9 mouse cellular contexts compared by ENCODE assay signal in genomic region chr3:114029971-114030635, GRCm38 (mm10). TPM values are rescaled to one million over a fixed set of nuclear protein-coding genes. Genes with fewer than 3 reads are reported as not detected.
DNase-seq lines count a peak whose midpoint lies in the region; ATAC-seq and TF ChIP-seq lines count a peak whose summit lies in the region.
"Had no signal": no experiment of that assay in that cellular context is flagged by ENCODE, and none has a peak within 500 bp of the region (broad histone marks: within the 10 kb centered on the region; RNA-seq: fewer than 3 reads in every experiment).

Gene Col11a1, plus strand, starts transcription at chr3:114030540.

- peak; percentile 5 for DNase-seq in kidney, adult 18-20 months
- DNase-seq in kidney, adult 11 months: no peak
- peak; percentile 73 for DNase-seq in kidney, postnatal 10 days

- peak within 1 kb of the TSS; percentile 73 for H3K9ac ChIP-seq in embryonic facial prominence, embryonic 13.5 days
- H3K9ac ChIP-seq in heart, embryonic 14.5 days (ENCODE audit: low read length): peak within 1 kb of the TSS; percentile 69
- no peak within 1 kb of the TSS for H3K9ac ChIP-seq in liver, embryonic 12.5 days

- peak; percentile 98 for ATAC-seq in embryonic facial prominence, embryonic 13.5 days (ENCODE audit: insufficient number of reproducible peaks, insufficient read depth, low FRiP score, low TSS enrichment, low read depth)
- peak; percentile 92 for ATAC-seq in heart, embryonic 14.5 days (ENCODE audit: insufficient number of reproducible peaks, insufficient read depth, low FRiP score, low read depth)
- peak; percentile 71 for ATAC-seq in liver, embryonic 12.5 days
- ATAC-seq in monocyte, adult 5-6 weeks (replicated peaks; ENCODE audit: insufficient number of reproducible peaks, low FRiP score, low TSS enrichment, poor library complexity, severe bottlenecking): no peak

- no peaks in the 10 kb centered on the region for H3K36me3 ChIP-seq in embryonic facial prominence, embryonic 13.5 days
- no peaks in the 10 kb centered on the region for H3K36me3 ChIP-seq in heart, embryonic 14.5 days (ENCODE audit: control insufficient read depth, insufficient read depth, low read length)
- H3K36me3 ChIP-seq in liver, embryonic 12.5 days: no peaks in the 10 kb centered on the region

- TF ChIP-seq POLR2A in olfactory bulb, adult 2 months (IDR thresholded peaks at IDR 0.05; ENCODE audit: insufficient read depth, low read depth, low read length): no peak

- WGBS in embryonic facial prominence, embryonic 13.5 days: under 1% methylated on average over 18 of the region's 19 CpGs
- 0% methylated on average over 19 of the region's 19 CpGs for WGBS in heart, embryonic 14.5 days
- 2% methylated on average over 19 of the region's 19 CpGs for WGBS in liver, embryonic 12.5 days (ENCODE audit: insufficient replicate concordance)
- 2% methylated on average over 19 of the region's 19 CpGs for WGBS in olfactory bulb, adult 2 months

- no peak for TF ChIP-seq CTCF in olfactory bulb, adult 2 months (IDR thresholded peaks at IDR 0.05; ENCODE audit: insufficient read depth, low read depth, low read length)

- H3K27me3 ChIP-seq in embryonic facial prominence, embryonic 13.5 days: no peaks in the 10 kb centered on the region
- H3K27me3 ChIP-seq in heart, embryonic 14.5 days (ENCODE audit: control insufficient read depth, insufficient read depth, low read length): no peaks in the 10 kb centered on the region
- H3K27me3 ChIP-seq in liver, embryonic 12.5 days (replicated peaks): peaks cover 28% of the 10 kb centered on the region; the same call in 1 of the 2 replicates

- H3K4me1 ChIP-seq in embryonic facial prominence, embryonic 13.5 days: peaks cover 7% of the 10 kb centered on the region
- H3K4me1 ChIP-seq in heart, embryonic 14.5 days (ENCODE audit: control insufficient read depth in 2 of 2, insufficient read depth in 2 of 2, low read length in 2 of 2): peaks cover 0 to 3% of the 10 kb centered on the region in 2 experiments; a peak in 1 of 4 replicates
- H3K4me1 ChIP-seq in liver, embryonic 12.5 days: no peaks in the 10 kb centered on the region
- H3K4me1 ChIP-seq in olfactory bulb, adult 2 months (ENCODE audit: control insufficient read depth, insufficient read depth, low read length): peaks cover 12% of the 10 kb centered on the region

- peak within 1 kb of the TSS; percentile 63 for H3K27ac ChIP-seq in embryonic facial prominence, embryonic 13.5 days
- H3K27ac ChIP-seq in heart, embryonic 14.5 days (replicated peaks in 1 of 2; ENCODE audit: control insufficient read depth in 1 of 2, insufficient read depth in 1 of 2, low read depth in 2 of 2, low read length in 2 of 2): no peak within 1 kb of the TSS
- no peak within 1 kb of the TSS for H3K27ac ChIP-seq in liver, embryonic 12.5 days
- H3K27ac ChIP-seq in olfactory bulb, adult 2 months (ENCODE audit: insufficient read depth, low read depth, low read length): no peak within 1 kb of the TSS

- H3K4me3 ChIP-seq in embryonic facial prominence, embryonic 13.5 days: peak within 1 kb of the TSS; percentile 63
- H3K4me3 ChIP-seq in heart, embryonic 14.5 days (ENCODE audit: control insufficient read depth in 1 of 2, insufficient read depth in 1 of 2, low read depth in 1 of 2, low read length in 2 of 2): peak within 1 kb of the TSS; percentile 64 to 68
- peak within 1 kb of the TSS; percentile 41 for H3K4me3 ChIP-seq in liver, embryonic 12.5 days
- peak within 1 kb of the TSS; percentile 72 for H3K4me3 ChIP-seq in olfactory bulb, adult 2 months (ENCODE audit: insufficient read depth, low read depth, low read length)

- H3K4me2 ChIP-seq in embryonic facial prominence, embryonic 13.5 days: peak within 1 kb of the TSS; percentile 88
- peak within 1 kb of the TSS; percentile 92 for H3K4me2 ChIP-seq in heart, embryonic 14.5 days (ENCODE audit: low read length)
- peak within 1 kb of the TSS; percentile 64 for H3K4me2 ChIP-seq in liver, embryonic 12.5 days

- no peaks in the 10 kb centered on the region for H3K9me3 ChIP-seq in embryonic facial prominence, embryonic 13.5 days
- H3K9me3 ChIP-seq in heart, embryonic 14.5 days (ENCODE audit: control insufficient read depth, low read length): no peaks in the 10 kb centered on the region
- H3K9me3 ChIP-seq in liver, embryonic 12.5 days (replicated peaks): no peaks in the 10 kb centered on the region

RNA-seq across cellular contexts. Expression of gene Col11a1, which starts in this region (rescaled TPM):
- polyA plus RNA-seq in embryonic facial prominence, embryonic 13.5 days (2015; fragmentation: Nextera tagmentation; extraction: Ambion mirVana): 69.1 and 83.3 TPM in 2 replicates
- polyA plus RNA-seq in heart, embryonic 14.5 days (2014; fragmentation: Nextera tagmentation; extraction: Ambion mirVana): 4.1 and 4.3 TPM in 2 replicates
- 1.7 and 2.2 TPM in 2 replicates for polyA plus RNA-seq in liver, embryonic 12.5 days (2016; fragmentation: Nextera tagmentation; extraction: Ambion mirVana)
- not detected in 2 replicates for polyA plus RNA-seq in olfactory bulb, adult 2 months (2012; ENCODE audit: insufficient read depth, insufficient read length, low replicate concordance, missing spikeins)
- total RNA-seq in monocyte, adult 5-6 weeks (2017): not detected in 3 replicates
- total RNA-seq: liver, adult 2 months had no signal
- polyA plus RNA-seq: liver, adult 2 months had no signal

Comparison
In these comparisons a context has a peak if more than half of its experiments do, and no peak if none do; other contexts are left out.
1. RNA of gene Col11a1 (polyA plus RNA-seq): 69.1 to 83.3 TPM in embryonic facial prominence, embryonic 13.5 days; 4.1 to 4.3 TPM in heart, embryonic 14.5 days, 1.7 to 2.2 TPM in liver, embryonic 12.5 days and not detected in olfactory bulb, adult 2 months; every median in the first group is over 10 times any median in the second.
2. Peak in every context shown above with its lines, with median percentiles within 50 percentile points of each other: H3K4me2 ChIP-seq and H3K4me3 ChIP-seq.